Mouse (Mus musculus) lung, postnatal 25 days (tissue): ENCODE results near the gene Ephb6.
"Not testable (repeated sequence)": the region's sequence is repeated elsewhere in the genome, so short reads cannot be mapped to it uniquely, and the experiment has no call there.

Experiments used
- DNase-seq: peaks from one replicate; pipeline ENCODE4 v3.0.0; 2022; ENCODE audit warnings: low spot score

The Ephb6 gene

DNA sequence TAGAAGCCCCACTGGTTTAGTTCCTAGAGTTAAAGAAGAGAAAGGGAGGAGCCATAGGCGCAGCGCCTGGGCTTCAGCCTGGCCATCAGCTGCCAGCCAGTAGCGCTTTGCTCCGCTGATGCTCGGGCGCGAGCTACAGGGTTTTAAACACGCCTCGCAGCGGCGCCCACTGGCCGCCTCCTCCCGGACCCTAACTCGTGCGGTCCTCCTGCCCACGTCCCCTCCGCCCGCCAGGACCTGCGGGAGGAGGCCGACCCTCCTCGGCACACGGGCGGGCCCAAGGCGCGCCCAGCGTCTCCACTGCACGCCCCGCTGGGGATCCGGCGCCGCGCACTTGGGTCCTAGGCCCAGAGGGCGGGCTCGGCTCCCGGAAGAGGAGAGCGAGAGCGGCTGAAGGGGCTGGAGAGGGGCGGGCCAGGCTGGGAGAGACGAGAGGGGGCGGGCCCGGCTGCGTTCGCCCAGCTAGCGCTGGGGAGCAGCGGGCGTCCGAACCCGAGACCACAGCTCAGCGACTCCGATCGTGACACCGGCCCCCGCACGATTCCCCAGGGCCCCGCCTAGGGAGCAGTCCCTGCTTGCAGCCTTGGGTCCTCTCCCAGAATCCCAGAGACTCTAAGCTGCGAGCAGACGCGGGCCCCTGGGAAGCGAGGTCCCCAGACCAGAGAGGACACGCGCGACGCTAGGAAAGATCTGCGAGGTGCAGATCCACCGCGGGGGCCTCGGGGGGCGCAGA is at the start of gene Ephb6:
Ephb6 (plus strand) TSS at position 422 of the 733 bp plus-strand sequence.
- peak; percentile 74 for DNase-seq

DNA sequence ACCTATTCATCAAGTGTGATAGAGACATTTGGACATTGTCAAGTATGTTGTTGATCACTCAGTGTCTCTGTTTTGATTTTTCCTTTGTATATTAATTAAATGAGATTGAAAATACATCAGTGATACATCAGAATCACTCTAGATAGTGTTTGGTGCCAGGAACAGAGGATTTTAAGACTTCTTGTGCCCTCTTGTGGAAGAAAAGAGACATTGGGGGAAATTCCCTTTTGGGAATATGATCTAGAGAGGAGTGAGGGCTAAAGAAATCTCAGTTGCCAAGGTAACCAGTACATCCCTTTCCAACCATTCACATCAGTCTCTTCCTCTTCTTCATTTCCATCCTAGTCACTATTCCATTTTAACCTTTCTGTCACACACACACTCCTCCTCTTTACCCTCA is 48.9 kb upstream of the Ephb6 start:
- no peak for DNase-seq

DNA sequence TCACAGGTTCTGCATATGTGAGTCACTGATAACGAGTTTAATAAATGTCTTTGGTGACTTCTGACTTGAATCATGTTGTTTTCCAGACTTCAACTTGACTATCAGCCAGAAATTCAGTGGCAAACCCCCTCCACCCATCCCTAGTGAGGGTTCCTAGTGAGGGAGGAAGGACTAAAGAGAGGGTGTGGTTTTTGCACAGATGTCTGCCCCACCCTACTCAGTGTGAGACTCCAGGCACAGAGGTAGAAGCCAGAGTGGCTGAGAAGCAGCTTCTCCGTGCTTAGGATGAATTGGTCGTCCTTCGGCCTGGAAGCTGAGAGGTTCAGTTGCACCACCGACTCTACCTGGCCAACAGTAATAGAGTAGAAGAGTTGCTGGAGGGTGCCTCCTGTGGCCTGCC is 47.8 kb upstream of the Ephb6 start:
- no peak for DNase-seq

DNA sequence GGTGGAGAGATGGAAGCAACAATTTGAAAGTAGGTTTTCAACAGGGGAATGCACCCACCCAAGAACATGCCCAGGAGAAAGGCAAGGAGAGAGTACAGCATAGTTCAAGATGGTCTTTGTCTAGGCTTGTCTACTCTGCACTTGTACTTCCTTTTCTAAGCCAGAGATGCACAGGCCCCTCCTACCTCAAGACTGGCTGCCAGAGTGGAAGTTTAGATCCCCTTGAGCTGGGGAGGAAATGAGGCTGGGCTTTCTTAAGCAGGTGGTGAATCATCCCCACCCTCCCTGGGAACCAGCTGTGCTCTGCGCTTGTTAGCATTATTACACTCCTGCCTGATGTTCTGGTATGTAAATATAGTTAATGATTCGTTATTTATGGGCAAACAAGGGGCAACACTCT is 47.0 kb upstream of the Ephb6 start:
- no peak for DNase-seq

DNA sequence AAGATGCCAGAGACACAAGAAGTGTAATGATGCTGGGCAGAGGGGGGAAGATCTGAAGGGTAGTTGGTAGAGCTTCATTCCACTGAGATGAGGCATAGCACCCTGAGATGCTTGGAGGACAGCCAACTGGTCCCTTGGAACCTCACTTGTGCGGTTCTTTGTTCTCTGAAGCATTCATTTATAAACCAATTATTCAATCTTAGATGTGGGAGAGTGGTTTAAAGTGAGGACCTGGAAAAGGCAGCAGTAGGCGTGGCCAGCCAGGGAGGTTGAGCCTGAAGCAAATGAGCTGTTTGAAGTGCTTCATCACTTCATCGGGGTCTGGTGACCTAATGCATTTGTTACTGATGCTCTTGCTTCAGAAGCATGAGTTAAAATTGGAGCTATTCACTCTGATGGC is 46.0 kb upstream of the Ephb6 start:
- DNase-seq = no peak

DNA sequence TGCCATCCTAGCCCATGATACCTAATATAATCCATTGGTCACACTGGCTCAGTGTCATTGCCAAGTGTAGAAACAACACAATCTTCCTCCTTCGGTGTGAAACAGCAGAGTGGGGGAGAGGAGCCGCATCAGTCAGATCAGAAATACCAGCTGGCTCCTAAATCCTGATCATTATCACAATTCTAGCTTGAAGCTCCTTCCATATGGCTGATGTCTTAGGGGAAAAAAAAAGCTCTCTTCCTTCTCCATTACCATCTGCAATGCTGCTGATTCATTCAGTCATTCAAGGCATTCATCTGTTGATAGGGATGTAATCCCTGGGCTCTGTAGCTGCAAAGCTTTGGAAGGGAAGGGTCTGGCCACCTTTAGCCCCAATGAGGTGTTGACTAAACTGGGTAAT is 45.0 kb upstream of the Ephb6 start:
- no peak for DNase-seq

DNA sequence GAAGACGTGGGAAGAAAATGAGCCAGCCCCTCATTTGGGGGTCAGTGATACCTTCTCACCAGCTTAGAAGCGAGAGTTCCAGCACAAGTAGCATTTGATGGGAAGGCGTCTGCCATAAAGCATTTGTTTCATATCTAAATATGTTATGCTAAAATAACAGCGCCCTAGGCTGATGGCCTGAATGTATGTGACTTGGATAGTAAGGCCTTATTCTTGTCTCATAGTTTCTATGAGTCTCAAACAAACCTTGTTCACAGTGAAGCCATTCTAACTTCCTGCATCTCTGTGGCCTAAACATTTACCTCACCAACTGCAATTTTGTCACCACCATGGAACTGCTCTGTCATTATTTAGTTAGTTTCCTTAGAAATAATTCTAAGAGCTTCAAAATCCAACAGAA is 42.7 kb upstream of the Ephb6 start:
- DNase-seq = no peak

DNA sequence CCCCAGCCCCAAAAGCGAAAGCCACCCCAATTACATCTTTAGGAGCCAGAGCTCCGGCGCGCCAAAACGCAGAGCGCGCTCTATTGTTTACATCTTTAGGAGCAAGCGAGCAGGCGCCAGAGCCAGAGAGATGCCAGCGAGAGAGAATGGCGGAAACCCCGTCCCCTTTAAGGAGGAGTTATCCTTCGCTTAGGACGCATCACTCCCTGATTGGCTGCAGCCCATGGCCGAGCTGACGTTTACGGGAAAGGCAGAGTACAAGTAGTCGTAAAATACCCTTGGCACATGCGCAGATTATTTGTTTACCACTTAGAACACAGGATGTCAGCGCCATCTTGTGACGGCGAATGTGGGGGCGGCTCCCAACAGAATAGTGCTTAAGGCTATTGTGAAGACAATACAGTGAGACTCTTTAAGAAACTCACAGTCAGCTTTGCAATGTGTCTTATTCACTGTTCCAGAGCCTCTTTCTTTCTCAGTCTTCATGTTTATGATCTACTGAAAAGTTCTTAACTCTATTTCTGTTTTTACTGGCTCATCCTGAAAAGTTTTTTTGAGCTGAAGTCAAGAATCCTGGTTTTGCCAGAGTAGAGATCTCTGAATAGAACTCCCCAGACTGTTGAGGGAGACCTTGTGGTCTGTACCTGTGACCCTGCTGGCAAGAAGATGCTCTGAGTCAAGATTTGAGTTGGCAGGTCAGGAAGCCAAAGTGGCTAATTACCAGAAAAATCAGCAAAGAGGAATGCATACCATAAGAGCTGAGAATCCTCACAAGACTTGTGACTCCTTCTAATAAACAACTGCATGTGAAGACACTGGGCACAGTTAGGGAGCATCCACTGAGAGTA is 42.0 kb upstream of the Ephb6 start:
- not testable (repeated sequence) for DNase-seq

DNA sequence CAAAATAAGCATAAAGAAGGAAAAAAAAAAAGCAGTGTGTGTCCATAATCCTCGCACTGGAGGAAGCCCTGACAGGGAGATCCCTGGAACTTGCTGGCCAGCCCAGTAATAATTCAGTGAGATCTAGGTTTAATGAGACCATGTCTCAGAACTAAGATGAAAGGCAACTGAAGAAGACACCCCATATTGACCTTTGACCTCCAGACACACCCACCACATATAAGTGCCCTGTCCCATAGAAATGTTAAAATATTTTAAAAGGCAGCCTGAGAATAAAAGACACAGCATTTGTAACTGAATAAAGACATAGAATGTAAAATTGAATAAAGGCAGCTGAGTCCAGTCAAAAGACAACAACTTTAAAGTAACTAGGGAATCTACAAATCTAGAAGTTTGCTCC is 40.0 kb upstream of the Ephb6 start:
- DNase-seq = no peak

DNA sequence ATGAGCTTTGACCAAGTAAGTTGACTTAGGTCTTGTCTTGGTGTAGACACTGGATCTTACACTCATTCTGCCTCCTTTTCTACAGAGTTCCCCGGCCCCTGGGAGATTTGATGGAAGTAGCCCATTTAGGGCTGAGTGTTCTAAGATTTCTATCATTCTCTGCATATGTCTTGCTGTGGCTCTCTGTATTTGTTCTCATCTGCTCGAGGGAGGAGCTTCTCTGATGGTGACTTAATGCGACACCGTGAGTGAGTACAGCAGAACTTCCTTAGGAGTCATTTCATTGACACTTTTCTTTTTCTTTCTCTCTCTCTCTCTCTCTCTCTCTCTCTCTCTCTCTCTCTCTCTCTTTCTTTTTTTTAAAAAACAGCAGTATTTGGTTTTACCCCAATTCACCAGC is 38.3 kb upstream of the Ephb6 start:
- DNase-seq = no peak

DNA sequence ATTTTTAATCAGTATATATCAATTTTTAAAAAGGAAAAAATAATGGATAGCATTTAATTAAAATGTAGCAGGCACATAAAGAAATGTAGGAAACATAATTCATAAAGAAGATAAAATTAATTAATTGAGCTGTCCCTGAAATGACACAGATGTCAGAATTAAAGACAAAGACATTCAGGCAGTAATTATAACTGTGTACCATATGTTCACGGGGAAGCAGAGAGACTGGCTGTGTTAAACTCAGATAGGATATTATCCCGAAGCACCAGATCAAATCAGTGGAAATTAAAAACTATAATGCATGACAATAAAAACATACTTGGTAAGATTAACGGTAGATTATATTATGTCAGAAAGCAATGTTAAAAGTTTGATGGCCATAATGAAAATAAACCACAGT is 36.2 kb upstream of the Ephb6 start:
- no peak for DNase-seq

DNA sequence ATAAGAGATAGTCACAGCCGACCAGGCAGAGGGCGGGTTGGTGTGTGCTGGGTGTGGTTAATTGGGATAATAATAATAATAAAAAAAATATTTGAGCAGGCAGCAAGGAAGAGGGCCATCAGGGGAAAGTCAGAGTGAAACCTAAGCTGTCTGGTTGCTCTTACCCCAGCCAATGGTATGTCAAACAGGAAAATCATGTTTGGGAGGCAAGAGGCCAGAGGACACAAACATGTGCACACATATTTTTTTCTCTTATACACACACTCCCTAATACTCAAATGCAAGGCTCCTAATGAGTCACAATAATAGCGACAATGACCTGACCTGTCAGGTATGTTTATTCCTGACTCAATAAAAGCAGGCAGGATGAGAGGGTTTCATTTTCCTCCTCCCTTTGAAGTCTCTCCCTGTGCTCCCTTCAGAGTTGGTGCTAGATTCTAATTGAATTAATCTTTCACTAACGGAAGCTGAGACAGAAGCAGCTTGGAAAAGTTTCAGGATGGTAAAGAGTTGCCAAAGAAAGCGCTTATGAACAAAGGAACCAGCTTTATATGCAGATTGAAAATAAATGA is 28.7 kb upstream of the Ephb6 start:
- no peak for DNase-seq

DNA sequence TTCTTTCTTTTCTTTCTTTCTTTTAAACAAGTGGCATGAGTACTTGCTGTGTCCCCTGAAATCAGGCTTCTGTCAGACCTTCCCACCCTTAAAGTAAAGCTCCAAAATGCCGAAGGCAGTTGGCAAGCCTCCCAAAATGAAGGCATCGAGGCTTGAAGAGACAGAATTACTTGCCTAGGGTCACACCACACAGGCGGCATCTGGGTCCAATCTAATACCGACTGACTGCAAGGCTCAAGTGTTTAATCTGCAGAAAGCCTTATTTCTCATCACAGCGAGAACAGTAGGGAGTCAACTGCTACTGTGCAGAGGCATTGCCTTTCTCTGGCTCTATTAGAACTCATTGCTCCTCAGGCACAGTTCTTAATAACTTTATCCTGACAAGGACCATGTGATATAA is 28.0 kb upstream of the Ephb6 start:
- no peak for DNase-seq

DNA sequence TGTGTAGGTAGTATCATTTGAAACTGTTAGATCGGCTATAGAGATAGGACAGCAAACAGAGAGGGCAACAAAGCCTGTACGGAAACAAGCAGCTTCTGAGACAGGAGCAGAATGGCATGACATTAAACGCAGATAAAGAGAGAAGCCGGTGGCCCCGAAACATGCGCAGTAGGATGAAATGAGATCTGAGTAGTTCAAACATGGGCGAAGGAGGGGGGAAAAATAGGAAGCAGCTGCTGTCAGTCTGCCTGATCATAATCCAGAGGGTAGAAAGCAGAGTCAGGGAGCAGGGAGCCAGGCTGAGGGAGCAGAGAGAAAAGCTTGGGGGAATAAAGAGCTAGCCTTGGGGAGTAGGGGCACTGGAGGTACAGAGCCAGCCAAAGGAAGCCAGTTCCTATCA is 24.0 kb upstream of the Ephb6 start:
- no peak for DNase-seq

DNA sequence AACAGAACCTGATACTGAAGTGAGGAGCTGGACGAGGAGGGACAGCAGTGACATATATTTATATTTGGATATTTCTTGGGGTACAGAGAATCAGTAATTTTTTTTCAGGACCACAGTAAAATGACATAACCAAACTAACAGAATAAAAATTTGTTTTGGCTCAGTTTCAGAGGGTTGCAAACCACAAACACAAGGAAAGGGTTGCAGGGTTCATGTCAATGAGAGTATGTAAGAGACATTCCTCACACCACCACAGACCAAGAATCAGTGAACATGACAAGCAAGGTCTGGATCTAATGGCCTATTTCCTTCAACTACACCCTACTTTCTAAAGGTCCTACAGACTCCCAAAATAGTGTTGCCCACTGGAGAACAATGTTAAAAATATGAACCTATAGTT is 23.1 kb upstream of the Ephb6 start:
- DNase-seq = no peak

DNA sequence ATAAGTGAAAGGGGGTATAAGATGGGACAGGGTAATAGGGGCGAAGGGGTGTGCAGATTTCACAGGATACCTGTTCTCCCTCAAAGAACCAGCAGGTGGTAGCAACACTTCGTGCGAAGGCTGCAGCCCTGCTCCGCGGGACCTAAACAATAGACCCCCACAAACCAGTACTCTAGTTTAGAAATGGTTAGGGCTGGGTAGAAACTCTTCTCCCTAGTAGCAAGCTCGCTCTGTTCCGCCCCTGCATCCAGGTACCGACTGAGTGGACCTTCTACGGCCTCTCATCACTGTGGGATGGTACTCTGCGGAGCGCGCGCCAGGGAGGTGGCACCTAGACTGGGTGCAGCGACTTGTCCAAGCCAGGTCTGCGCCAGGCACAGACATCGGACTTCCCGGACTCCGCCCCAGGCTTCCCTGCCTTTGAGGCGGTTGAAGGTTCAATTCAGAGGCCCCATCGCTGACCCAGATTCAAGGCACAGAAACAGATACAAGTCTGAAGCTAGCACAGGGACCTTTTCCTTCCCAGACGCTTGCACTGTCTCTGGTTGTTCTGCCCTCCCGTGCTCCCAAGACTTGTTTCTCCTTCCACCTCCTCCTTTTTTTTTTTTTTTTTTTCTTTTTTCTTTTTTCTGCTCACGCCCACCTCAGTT is 756 bp upstream of the Ephb6 start:
- DNase-seq = peak; percentile 17

DNA sequence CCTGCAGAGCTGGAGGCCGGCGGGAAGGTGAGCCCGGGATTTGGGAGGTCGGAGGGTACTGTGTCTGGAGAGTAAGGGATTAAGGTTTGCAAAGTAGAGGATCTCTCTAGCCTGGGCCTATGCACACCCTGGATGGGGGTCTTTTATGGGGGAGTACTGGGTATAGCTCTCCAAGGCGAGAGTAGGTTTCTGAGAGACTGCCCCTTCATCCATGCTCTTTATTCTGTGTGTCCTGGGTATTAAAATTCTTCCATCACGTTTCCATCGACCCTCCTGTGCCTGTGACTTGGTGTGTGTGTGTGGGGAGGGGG is 467 bp downstream of the Ephb6 start:
- DNase-seq = no peak

DNA sequence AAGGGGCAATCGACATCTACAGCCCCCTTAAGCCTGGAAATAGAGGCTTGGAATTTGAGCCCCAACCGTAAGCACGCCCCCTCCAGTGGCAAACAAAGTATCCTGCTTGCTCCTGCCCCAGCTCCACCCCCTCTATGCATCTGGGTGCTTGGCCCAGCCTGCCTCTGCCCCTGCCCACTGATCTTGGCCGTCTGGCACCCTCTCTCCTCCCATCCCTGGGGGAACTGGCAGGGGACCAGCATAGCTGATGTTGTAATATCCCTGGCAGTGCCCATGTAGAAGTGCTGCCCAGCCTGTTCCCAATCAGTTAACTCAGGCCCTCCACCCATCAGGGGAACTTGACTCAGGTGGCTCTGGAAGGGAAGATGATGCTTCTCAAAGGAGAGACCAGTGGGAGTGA is 932 bp downstream of the Ephb6 start:
- DNase-seq = peak; percentile 84

DNA sequence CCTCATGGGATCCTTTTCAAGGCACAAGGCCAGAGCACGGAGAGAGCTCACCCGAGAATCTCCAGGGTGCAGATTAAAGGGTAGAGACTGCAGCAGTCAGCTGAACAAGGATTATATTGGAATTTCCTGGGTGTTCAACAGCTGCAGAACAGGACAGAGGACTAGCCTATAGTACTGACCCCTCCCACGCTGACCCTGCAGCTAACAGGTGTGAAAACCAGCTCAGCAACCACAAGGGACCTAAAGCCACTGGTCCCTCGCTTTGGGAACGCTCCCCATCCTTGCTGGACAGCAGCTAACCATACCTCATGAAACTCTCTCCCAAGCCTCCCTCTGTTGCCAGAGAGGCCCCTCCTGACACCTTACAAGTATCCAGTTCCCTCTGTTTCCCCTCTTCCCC is 2.4 kb downstream of the Ephb6 start:
- DNase-seq = no peak

DNA sequence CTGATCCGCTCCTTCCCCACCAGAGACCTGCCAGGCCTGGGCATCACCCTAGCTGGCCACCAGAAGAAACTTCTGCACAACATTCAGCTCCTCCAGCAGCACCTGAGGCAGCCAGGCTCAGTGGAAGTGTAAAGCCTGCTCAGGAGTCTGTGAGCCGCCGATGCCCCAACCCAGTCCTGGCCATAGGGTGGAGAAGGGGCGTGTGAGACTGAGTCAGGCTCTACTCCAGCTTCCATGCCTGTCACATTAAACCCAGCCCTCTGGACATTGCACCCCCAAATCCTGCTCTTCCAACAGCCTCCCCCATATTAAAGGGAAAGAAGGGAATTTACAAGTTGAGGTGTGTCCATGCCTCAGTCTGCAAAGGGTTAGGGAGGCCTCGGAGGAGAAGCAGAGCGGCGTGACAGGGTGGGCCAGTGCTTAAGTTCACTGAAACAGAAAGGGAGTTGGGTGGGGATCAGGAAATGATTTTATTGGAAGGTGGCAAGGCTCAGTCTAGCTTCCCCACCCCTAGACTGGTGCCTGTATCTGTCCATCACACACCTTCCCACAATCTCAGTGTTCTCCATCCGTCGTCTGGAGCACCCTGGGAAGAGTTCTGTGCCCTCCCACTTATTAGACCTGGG is 15.0 kb downstream of the Ephb6 start:
- no peak for DNase-seq

DNA sequence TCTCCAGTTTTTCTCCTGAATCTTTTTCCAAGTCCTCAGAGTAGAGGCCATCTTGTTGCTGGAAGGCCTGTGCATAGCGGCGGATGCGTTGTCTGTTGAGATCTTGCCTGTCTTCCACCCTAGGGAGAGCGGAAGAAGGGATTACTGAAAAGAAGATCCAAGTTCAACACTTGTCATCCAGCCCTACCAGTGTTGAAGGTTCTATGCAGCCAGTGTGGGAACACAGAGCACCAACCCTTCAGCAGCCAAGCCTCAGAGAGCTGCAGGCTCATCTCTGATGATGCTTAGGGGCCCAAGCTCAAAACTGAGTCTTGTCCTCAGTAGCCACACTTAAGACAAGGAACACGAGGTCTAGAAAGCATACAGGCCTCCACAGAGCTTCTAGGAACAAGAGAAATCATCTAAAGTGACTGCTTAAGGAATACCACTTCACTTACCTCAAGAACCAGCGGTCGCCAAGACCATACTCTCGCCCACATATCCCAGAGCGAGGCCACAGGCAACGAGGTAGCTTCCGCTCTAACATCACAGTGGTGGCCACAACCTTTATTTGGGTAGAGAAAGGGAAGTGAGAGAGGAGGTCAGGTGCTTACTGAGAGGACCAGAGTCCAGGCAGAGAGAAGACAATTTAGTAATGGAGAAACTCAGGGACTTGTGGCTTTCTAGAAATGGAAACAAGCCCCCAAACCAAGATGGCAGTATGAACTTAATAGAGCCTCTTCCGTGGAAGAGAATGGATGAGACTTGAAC is 16.1 kb downstream of the Ephb6 start:
- no peak for DNase-seq

DNA sequence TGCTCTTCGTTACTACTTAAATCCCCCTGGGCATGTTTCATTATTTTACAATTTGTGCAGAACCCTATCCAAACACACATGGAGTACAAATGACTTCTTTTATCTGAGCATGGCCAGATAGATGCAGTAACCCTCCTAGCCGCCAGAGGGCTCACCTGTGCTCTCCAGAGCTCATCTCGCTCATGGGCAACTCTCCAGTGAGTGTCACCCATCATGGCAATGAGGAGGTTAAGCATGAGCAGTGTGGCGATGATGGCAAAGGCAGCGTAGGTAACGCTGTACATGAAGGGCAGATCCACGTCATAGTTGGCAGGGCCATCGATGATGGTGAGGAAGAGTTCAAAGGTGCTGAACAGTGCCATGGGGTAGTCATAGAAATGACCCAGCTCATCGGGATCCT is 17.4 kb downstream of the Ephb6 start:
- DNase-seq = peak; percentile 14
